Mouse (Mus musculus): Measurements from ENCODE around the gene Cpe. TPM values are rescaled to one million over a fixed set of nuclear protein-coding genes. Genes with fewer than 3 reads are reported as not detected.

The Cpe gene
- total and polyA plus RNA-seq, 2 experiments from 2014 or later: 704 to 1,088 TPM

DNA sequence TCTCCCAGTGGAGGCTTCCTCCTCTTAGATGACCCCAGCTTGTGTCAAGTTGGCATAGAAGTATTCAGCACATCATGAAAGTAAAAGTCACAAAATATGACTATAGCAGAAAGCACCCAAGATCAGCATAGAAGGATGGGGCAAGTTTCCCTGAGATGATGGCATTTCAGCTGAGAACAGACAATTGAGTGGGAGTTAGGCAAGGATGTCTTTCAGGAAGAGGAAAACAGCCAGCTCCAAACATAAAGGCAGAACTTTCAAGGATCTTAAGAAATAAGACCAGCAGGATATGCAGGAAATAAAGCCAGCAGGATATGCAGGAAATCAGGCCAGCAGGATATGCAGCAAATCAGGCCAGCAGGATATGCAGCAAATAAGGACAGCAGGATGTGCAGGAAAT, 40.6 kb downstream of the Cpe start:
- Histone ChIP-seq H3K27me3 (ENCODE audit: insufficient read depth, low read length) (no peaks in the 10 kb centered on the region), H3K4me2 (ENCODE audit: low read depth, low read length) (no peak overlapping the region), H3K9ac (replicated peaks; ENCODE audit: low read length) (no peak overlapping the region), H3K36me3 (ENCODE audit: insufficient read depth, low read length) (no peaks in the 10 kb centered on the region), H3K27ac (no peak overlapping the region), H3K4me1 (ENCODE audit: insufficient read depth, low read length) (no peaks in the 10 kb centered on the region), H3K9me3 (ENCODE audit: low read length) (no peaks in the 10 kb centered on the region), H3K4me3 (ENCODE audit: low read length) (no peak overlapping the region)
- DNase-seq (ENCODE audit: low spot score): no peak
- no peak for TF ChIP-seq CTCF (IDR thresholded peaks at IDR 0.05; ENCODE audit: low read depth)
- ATAC-seq: no peak

DNA sequence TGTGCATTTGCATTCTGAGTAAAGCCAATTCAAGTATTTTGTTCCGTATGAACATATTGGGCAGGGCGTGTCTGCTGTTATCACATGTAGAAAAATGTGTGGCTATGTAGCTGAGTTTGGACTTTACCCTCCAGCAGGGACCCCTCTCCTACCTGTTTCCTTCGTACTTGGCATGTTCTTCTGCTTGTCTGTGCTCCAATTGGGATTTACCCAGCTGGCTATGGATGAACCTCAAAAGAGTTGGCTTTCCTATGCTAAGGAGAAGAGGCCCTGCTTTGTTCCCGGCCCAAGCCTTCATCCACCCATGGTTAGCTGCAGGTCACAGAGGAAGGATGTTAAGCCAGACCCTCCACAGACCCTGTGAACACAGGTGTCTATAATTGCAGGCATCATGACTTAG, 44.8 kb downstream of the Cpe start:
- ATAC-seq: no peak
- no peak overlapping the region for H3K4me2 ChIP-seq (ENCODE audit: low read depth, low read length)
- no peak for DNase-seq (ENCODE audit: low spot score)
- no peak overlapping the region for H3K4me3 ChIP-seq (ENCODE audit: low read length)
- no peak overlapping the region for H3K9ac ChIP-seq (replicated peaks; ENCODE audit: low read length)
- no peaks in the 10 kb centered on the region for H3K9me3 ChIP-seq (ENCODE audit: low read length)
- 0 out of 2 replicates have a peak, but pooled peaks cover 5% of the 10 kb centered on the region for H3K4me1 ChIP-seq (ENCODE audit: insufficient read depth, low read length)
- H3K27ac ChIP-seq: no peak overlapping the region; the same call in 1 of the 2 replicates
- H3K27me3 ChIP-seq (ENCODE audit: insufficient read depth, low read length): no peaks in the 10 kb centered on the region
- WGBS: 79% methylated on average over 4 of the region's 4 CpGs
- no peaks in the 10 kb centered on the region for H3K36me3 ChIP-seq (ENCODE audit: insufficient read depth, low read length)
- TF ChIP-seq CTCF (IDR thresholded peaks at IDR 0.05; ENCODE audit: low read depth): no peak

DNA sequence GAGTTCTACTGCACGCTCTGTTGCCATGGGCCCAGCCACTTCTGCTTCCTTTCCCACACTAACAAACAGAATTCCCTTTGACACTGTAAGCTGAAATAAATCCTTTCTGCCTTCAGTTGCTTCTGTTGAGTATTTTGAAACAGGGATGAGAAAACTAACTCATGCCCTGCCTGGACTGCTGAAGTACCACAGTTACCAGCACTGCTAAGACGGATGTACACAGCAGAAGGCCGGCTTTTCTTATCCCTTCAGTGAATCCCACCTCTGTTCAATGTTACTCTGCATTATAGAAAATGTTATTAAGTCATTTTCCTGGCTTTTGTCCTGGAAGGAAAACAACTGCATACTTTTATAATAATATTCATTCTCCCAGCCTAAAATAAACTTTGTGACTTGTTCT, 45.7 kb downstream of the Cpe start:
- no peaks in the 10 kb centered on the region for H3K9me3 ChIP-seq (ENCODE audit: low read length)
- DNase-seq (ENCODE audit: low spot score) (no peak), ATAC-seq (peak; percentile 16; the same call in 1 of the 2 replicates)
- H3K4me3 ChIP-seq (ENCODE audit: low read length): no peak overlapping the region
- H3K27me3 ChIP-seq (ENCODE audit: insufficient read depth, low read length): no peaks in the 10 kb centered on the region
- WGBS: 82% methylated on average over 3 of the region's 3 CpGs
- H3K9ac ChIP-seq (replicated peaks; ENCODE audit: low read length): no peak overlapping the region
- TF ChIP-seq CTCF (IDR thresholded peaks at IDR 0.05; ENCODE audit: low read depth): no peak
- no peak overlapping the region for H3K4me2 ChIP-seq (ENCODE audit: low read depth, low read length)
- H3K4me1 ChIP-seq (ENCODE audit: insufficient read depth, low read length): 0 out of 2 replicates have a peak, but pooled peaks cover 5% of the 10 kb centered on the region
- no peaks in the 10 kb centered on the region for H3K36me3 ChIP-seq (ENCODE audit: insufficient read depth, low read length)
- H3K27ac ChIP-seq: peak overlapping the region; percentile 36; the same call in 1 of the 2 replicates

DNA sequence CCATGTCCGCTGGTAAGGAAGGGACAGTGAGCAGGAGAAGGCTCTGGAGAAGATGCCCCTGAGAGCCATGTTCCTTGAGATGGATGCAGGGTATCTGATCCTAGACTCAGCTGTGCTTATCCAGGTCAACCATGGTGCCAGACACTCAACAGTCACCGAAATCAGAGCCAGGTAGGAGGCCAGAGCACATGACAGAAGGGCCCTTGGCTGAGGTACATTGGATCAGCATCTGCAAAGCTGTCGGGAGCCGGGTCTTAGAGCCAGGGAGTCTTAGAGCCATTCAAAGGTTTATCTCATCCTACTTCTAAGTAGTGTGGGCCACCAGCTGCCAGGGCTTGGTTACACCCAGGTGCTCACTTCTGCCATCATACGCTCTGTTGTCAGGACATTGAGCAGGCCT, 46.4 kb downstream of the Cpe start:
- Histone ChIP-seq H3K9me3 (ENCODE audit: low read length) (no peaks in the 10 kb centered on the region), H3K27me3 (ENCODE audit: insufficient read depth, low read length) (no peaks in the 10 kb centered on the region), H3K4me1 (ENCODE audit: insufficient read depth, low read length) (0 out of 2 replicates have a peak, but pooled peaks cover 5% of the 10 kb centered on the region), H3K4me2 (ENCODE audit: low read depth, low read length) (no peak overlapping the region), H3K27ac (peak overlapping the region; percentile 36; the same call in 1 of the 2 replicates), H3K4me3 (ENCODE audit: low read length) (no peak overlapping the region), H3K9ac (replicated peaks; ENCODE audit: low read length) (no peak overlapping the region), H3K36me3 (ENCODE audit: insufficient read depth, low read length) (no peaks in the 10 kb centered on the region)
- ATAC-seq (no peak), DNase-seq (ENCODE audit: low spot score) (no peak)
- TF ChIP-seq CTCF (IDR thresholded peaks at IDR 0.05; ENCODE audit: low read depth): no peak
- 95% methylated on average over 5 of the region's 5 CpGs for WGBS

DNA sequence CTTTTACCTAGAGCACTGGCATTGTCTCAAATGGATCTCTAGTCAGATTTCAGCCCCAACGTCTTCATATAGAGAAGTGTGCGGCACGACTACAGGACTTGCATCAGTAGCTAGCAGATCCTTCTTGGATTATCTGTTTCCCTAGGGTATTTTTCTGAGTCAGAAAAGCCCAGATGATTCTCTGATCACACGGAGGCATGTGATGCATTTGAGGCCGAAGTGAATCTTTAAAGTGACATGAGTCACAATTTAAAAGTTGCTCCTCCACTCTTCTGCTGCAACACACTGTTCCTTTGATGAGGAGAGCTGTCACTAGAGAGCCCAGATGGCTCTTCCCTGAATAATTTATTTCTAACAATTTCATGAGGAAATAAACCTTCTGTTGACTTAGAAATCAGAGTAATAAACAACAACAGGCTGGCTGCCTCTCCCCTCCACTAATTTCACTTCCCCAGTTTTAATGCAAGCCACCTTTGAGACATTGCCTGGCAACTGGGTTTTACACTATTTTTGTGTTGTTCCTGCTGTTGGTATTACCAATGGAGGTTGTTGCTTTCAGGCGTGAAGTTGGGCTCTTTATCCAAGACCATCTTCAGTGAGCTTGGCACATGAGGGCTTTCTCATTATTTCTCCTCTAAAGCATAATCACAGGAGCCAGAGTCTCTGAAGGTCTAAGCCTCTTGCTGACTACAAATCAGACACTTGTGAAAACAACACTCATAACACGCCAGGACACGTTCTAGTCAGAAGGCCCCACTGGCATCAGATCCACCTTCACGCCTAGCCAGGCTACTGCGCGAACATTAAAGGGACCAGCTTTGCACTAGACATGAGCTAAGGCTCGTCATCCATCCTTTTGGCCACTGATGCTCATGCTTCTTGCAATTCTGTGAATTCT, 48.5 kb downstream of the Cpe start:
- no peak overlapping the region for H3K4me2 ChIP-seq (ENCODE audit: low read depth, low read length)
- H3K9ac ChIP-seq (replicated peaks; ENCODE audit: low read length): no peak overlapping the region
- H3K36me3 ChIP-seq (ENCODE audit: insufficient read depth, low read length): no peaks in the 10 kb centered on the region
- H3K4me3 ChIP-seq (ENCODE audit: low read length): no peak overlapping the region
- peak overlapping the region; percentile 49 for H3K27ac ChIP-seq
- 69% methylated on average over 12 of the region's 12 CpGs for WGBS
- peak; percentile 70 for ATAC-seq
- DNase-seq (ENCODE audit: low spot score): peak; percentile 56
- no peaks in the 10 kb centered on the region for H3K27me3 ChIP-seq (ENCODE audit: insufficient read depth, low read length)
- 0 out of 2 replicates have a peak, but pooled peaks cover 5% of the 10 kb centered on the region for H3K4me1 ChIP-seq (ENCODE audit: insufficient read depth, low read length)
- no peaks in the 10 kb centered on the region for H3K9me3 ChIP-seq (ENCODE audit: low read length)
- no peak for TF ChIP-seq CTCF (IDR thresholded peaks at IDR 0.05; ENCODE audit: low read depth)

DNA sequence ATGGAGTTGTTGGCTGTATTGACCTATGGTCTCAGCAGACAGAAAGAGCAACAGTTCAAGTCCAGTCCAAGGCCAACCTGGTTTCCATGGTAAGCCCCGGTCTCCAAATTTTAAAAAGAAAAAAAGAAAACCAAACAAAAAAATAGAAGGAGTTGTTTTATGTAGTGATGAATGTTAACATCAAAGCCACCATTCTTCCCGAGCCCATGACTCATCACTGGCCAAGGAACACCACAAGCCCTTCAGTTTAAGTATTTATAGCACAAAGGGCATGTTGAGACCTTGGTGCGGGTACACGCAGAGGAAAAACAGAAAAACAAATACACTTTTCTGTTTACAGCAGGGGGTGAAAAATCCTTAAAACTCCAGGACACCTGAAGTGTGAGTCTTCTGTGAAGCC, 49.5 kb downstream of the Cpe start:
- H3K4me3 ChIP-seq (ENCODE audit: low read length): no peak overlapping the region
- peak overlapping the region; percentile 49; the same call in 1 of the 2 replicates for H3K27ac ChIP-seq
- no peaks in the 10 kb centered on the region for H3K36me3 ChIP-seq (ENCODE audit: insufficient read depth, low read length)
- 0 out of 2 replicates have a peak, but pooled peaks cover 5% of the 10 kb centered on the region for H3K4me1 ChIP-seq (ENCODE audit: insufficient read depth, low read length)
- no peak for DNase-seq (ENCODE audit: low spot score)
- 76% methylated on average over 4 of the region's 4 CpGs for WGBS
- no peak for TF ChIP-seq CTCF (IDR thresholded peaks at IDR 0.05; ENCODE audit: low read depth)
- no peak for ATAC-seq
- H3K9me3 ChIP-seq (ENCODE audit: low read length): no peaks in the 10 kb centered on the region
- H3K9ac ChIP-seq (replicated peaks; ENCODE audit: low read length): no peak overlapping the region
- H3K27me3 ChIP-seq (ENCODE audit: insufficient read depth, low read length): no peaks in the 10 kb centered on the region
- no peak overlapping the region for H3K4me2 ChIP-seq (ENCODE audit: low read depth, low read length)

DNA sequence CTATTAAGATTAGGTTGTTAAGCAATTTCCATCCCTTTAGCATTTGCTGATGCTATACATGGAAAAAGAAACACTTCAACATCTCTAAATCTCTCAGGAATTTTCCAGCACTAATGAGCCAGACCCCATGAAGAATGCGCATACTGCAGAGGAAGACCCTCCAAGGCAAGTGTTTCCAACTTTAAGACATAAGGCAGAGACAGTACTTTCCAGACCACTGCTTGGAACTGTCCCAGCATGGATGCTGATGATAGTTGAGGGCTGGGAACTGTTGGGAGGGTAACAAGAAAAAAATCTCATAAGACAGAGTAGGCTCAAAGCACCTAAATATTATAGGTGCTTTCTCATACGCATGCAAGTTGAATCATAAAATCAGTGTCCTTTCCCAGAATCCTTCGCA, 50.1 kb downstream of the Cpe start:
- no peaks in the 10 kb centered on the region for H3K9me3 ChIP-seq (ENCODE audit: low read length)
- H3K36me3 ChIP-seq (ENCODE audit: insufficient read depth, low read length): no peaks in the 10 kb centered on the region
- no peak overlapping the region for H3K27ac ChIP-seq
- no peak overlapping the region for H3K4me2 ChIP-seq (ENCODE audit: low read depth, low read length)
- H3K9ac ChIP-seq (replicated peaks; ENCODE audit: low read length): no peak overlapping the region
- H3K4me1 ChIP-seq (ENCODE audit: insufficient read depth, low read length): 0 out of 2 replicates have a peak, but pooled peaks cover 5% of the 10 kb centered on the region
- DNase-seq (ENCODE audit: low spot score) (no peak), ATAC-seq (no peak)
- 91% methylated on average over 3 of the region's 3 CpGs for WGBS
- H3K4me3 ChIP-seq (ENCODE audit: low read length): no peak overlapping the region
- H3K27me3 ChIP-seq (ENCODE audit: insufficient read depth, low read length): no peaks in the 10 kb centered on the region
- TF ChIP-seq CTCF (IDR thresholded peaks at IDR 0.05; ENCODE audit: low read depth): no peak
